Comparison of ENCODE assay signal across 8 mouse cellular contexts in the genomic region with DNA sequence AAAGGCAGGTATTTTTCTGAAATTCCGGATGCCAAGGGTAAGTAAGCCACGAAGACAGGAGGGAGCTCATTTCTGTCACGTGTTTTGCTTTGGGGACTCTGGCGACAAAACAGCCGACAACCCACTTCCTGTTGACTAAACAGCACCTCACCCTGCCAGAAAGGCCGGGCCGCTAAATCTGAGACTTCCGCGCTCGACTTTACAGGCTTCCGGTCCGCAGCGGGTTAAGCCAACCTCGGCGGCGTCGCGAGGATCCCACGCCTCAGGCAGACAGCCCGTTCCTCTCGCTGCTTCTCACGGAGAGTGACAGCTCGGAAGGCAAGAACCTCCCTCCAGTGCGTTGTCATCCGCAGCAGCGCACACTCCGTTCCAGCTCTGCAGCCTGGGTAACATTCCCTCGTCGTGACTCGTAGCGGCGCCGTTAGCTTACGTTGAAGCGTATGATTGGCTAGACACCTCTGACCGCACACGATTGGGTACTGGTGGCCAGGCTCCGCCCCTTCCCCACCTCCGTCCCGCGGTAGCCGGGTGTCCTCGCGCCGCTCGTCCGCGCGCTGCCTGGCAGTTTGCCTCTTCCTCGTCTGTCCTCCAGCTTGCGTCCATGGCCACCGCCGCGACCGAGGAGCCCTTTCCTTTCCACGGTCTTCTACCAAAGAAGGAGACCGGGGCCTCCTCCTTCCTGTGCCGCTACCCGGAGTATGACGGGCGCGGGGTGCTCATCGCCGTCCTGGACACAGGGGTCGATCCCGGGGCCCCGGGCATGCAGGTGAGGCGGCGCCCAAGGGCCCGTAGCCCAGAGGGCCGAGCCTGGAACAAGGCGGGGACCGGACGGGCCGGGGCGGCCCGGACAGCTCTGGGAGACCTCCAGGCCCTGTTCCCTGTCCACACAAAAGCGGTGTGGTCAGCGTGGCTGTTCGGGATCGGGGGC. TPM values are rescaled to one million over a fixed set of nuclear protein-coding genes. Genes with fewer than 3 reads are reported as not detected.
A peak's percentile ranks its signal among the peaks of the same experiment; 100 is the strongest.
DNase-seq lines count a peak whose midpoint lies in the region; ATAC-seq and TF ChIP-seq lines count a peak whose summit lies in the region.

A gene (plus strand): TSS at position 160 of the 928 bp plus-strand sequence.

- peaks cover 41% of the 10 kb centered on the region for H3K79me2 ChIP-seq in CH12.LX (replicated peaks; ENCODE audit: control insufficient read depth, extremely low read depth, insufficient read depth, poor library complexity, severe bottlenecking)

- peak; percentile 98 for DNase-seq in CH12.LX (ENCODE audit: extremely low read depth)
- peak; percentile 93 for DNase-seq in c-Kit-positive CD71-positive TER-119-negative erythroid progenitor cells, embryonic 14.5 days (ENCODE audit: low read depth)
- peak; percentile 95 for DNase-seq in forebrain, embryonic 11.5 days (ENCODE audit: low spot score)
- peak; percentile 98 for DNase-seq in kidney, postnatal 36 days
- DNase-seq in telencephalon, adult 2 months (ENCODE audit: low read depth, low spot score): peak; percentile 99

- H3K9me3 ChIP-seq in CH12.LX (replicated peaks; ENCODE audit: low read length): no peaks in the 10 kb centered on the region
- H3K9me3 ChIP-seq in forebrain, embryonic 11.5 days (ENCODE audit: control insufficient read depth, low read length): no peaks in the 10 kb centered on the region
- no peaks in the 10 kb centered on the region for H3K9me3 ChIP-seq in heart, embryonic 16.5 days (replicated peaks; ENCODE audit: control insufficient read depth, low read length)
- no peaks in the 10 kb centered on the region for H3K9me3 ChIP-seq in liver, embryonic 15.5 days (replicated peaks)
- no peaks in the 10 kb centered on the region for H3K9me3 ChIP-seq in neural tube, embryonic 12.5 days

- WGBS in forebrain, embryonic 11.5 days: under 1% methylated on average over 78 of the region's 81 CpGs
- WGBS in heart, embryonic 16.5 days: under 1% methylated on average over 81 of the region's 81 CpGs
- WGBS in liver, embryonic 15.5 days (ENCODE audit: insufficient replicate concordance): under 1% methylated on average over 81 of the region's 81 CpGs
- under 1% methylated on average over 81 of the region's 81 CpGs for WGBS in neural tube, embryonic 12.5 days

- H3K36me3 ChIP-seq in CH12.LX (replicated peaks in 1 of 2; ENCODE audit: control insufficient read depth in 1 of 2, insufficient read depth in 1 of 2, low read length in 1 of 2): peaks cover 0 to 4% of the 10 kb centered on the region in 2 experiments
- H3K36me3 ChIP-seq in forebrain, embryonic 11.5 days (ENCODE audit: control insufficient read depth, insufficient read depth, low read length): no peaks in the 10 kb centered on the region
- H3K36me3 ChIP-seq in heart, embryonic 16.5 days (ENCODE audit: control insufficient read depth, insufficient read depth): no peaks in the 10 kb centered on the region
- no peaks in the 10 kb centered on the region for H3K36me3 ChIP-seq in liver, embryonic 15.5 days (replicated peaks)
- H3K36me3 ChIP-seq in neural tube, embryonic 12.5 days: no peaks in the 10 kb centered on the region

- ATAC-seq in forebrain, embryonic 11.5 days (replicated peaks; ENCODE audit: low FRiP score): peak; percentile 100
- peak; percentile 100 for ATAC-seq in heart, embryonic 16.5 days (replicated peaks; ENCODE audit: extremely low read depth, insufficient read depth, low FRiP score)
- peak; percentile 99 for ATAC-seq in liver, embryonic 15.5 days (ENCODE audit: insufficient read depth)
- ATAC-seq in neural tube, embryonic 12.5 days (ENCODE audit: low FRiP score, low read depth): peak; percentile 100

- no peak for TF ChIP-seq RAD21 in CH12.LX (IDR thresholded peaks at IDR 0.05; ENCODE audit: low read depth, low read length)

- H3K27ac ChIP-seq in CH12.LX (ENCODE audit: insufficient read depth, low read depth): peak within 1 kb of the TSS; percentile 99
- H3K27ac ChIP-seq in forebrain, embryonic 11.5 days (ENCODE audit: low read depth, low read length): peak within 1 kb of the TSS; percentile 82
- H3K27ac ChIP-seq in heart, embryonic 16.5 days (ENCODE audit: low read length): peak within 1 kb of the TSS; percentile 98
- H3K27ac ChIP-seq in liver, embryonic 15.5 days (replicated peaks): peak within 1 kb of the TSS; percentile 100
- H3K27ac ChIP-seq in neural tube, embryonic 12.5 days: peak within 1 kb of the TSS; percentile 79

- peak within 1 kb of the TSS; percentile 95 for H3K9ac ChIP-seq in CH12.LX (ENCODE audit: insufficient read depth, low read depth)
- H3K9ac ChIP-seq in forebrain, embryonic 11.5 days (ENCODE audit: low read length): peak within 1 kb of the TSS; percentile 88
- peak within 1 kb of the TSS; percentile 94 for H3K9ac ChIP-seq in heart, embryonic 16.5 days (ENCODE audit: low read length)
- H3K9ac ChIP-seq in liver, embryonic 15.5 days: peak within 1 kb of the TSS; percentile 97
- H3K9ac ChIP-seq in neural tube, embryonic 12.5 days: peak within 1 kb of the TSS; percentile 97

- no peaks in the 10 kb centered on the region for H3K27me3 ChIP-seq in CH12.LX (replicated peaks)
- H3K27me3 ChIP-seq in forebrain, embryonic 11.5 days (ENCODE audit: control insufficient read depth, insufficient read depth, low read length): no peaks in the 10 kb centered on the region
- no peaks in the 10 kb centered on the region for H3K27me3 ChIP-seq in heart, embryonic 16.5 days (ENCODE audit: control insufficient read depth, insufficient read depth, low read length)
- H3K27me3 ChIP-seq in liver, embryonic 15.5 days: no peaks in the 10 kb centered on the region
- H3K27me3 ChIP-seq in neural tube, embryonic 12.5 days (replicated peaks): no peaks in the 10 kb centered on the region

- in situ Hi-C loops in CH12.LX (cut with MboI; ENCODE audit: low pct_ligation_motif_present, low pct_unique_long_range_greater_than_20kb, low sequenced_read_pairs): no loop called here

- H3K4me2 ChIP-seq in CH12.LX (ENCODE audit: insufficient read depth, low read depth, poor library complexity, severe bottlenecking): peak within 1 kb of the TSS; percentile 87
- peak within 1 kb of the TSS; percentile 55 for H3K4me2 ChIP-seq in forebrain, embryonic 11.5 days (ENCODE audit: low read depth, low read length, severe bottlenecking)
- H3K4me2 ChIP-seq in heart, embryonic 16.5 days (ENCODE audit: low read depth, low read length): peak within 1 kb of the TSS; percentile 69
- peak within 1 kb of the TSS; percentile 83 for H3K4me2 ChIP-seq in liver, embryonic 15.5 days
- H3K4me2 ChIP-seq in neural tube, embryonic 12.5 days (replicated peaks): peak within 1 kb of the TSS; percentile 69

- peak; percentile 68 for TF ChIP-seq EP300 in CH12.LX (IDR thresholded peaks at IDR 0.05; ENCODE audit: low read length)

- peaks cover 0 to 18% of the 10 kb centered on the region in 2 experiments; a peak in 2 of 4 replicates for H3K4me1 ChIP-seq in CH12.LX (ENCODE audit: control insufficient read depth in 1 of 2, insufficient read depth in 2 of 2)
- H3K4me1 ChIP-seq in forebrain, embryonic 11.5 days (replicated peaks; ENCODE audit: control insufficient read depth, insufficient read depth, low read length): peaks cover 5% of the 10 kb centered on the region; the same call in 1 of the 2 replicates
- H3K4me1 ChIP-seq in heart, embryonic 16.5 days (ENCODE audit: control insufficient read depth, insufficient read depth, low read length): peaks cover 11% of the 10 kb centered on the region
- H3K4me1 ChIP-seq in liver, embryonic 15.5 days (replicated peaks): peaks cover 21% of the 10 kb centered on the region
- peaks cover 8% of the 10 kb centered on the region for H3K4me1 ChIP-seq in neural tube, embryonic 12.5 days

- TF ChIP-seq POLR2A in CH12.LX (IDR thresholded peaks at IDR 0.05; ENCODE audit: low read depth, low read length): peak; percentile 80

- dilution Hi-C loops in CH12.LX (cut with MboI; ENCODE audit: extremely low pct_ligation_motif_present, extremely low pct_unique_long_range_greater_than_20kb, low sequenced_read_pairs): no loop called here

- no peak for TF ChIP-seq CTCF in CH12.LX (conservative IDR thresholded peaks at IDR 0.05 in 1 of 2, IDR thresholded peaks at IDR 0.05 in 1 of 2; ENCODE audit: low read depth in 2 of 2, low read length in 2 of 2)

- H3K4me3 ChIP-seq in CH12.LX (replicated peaks in 1 of 3; ENCODE audit: low read depth in 2 of 3, low read length in 2 of 3, poor library complexity in 1 of 3): peak within 1 kb of the TSS; percentile 72 to 99 (median 93)
- peak within 1 kb of the TSS; percentile 96 for H3K4me3 ChIP-seq in forebrain, embryonic 11.5 days (ENCODE audit: low read depth, low read length)
- peak within 1 kb of the TSS; percentile 89 for H3K4me3 ChIP-seq in heart, embryonic 16.5 days (ENCODE audit: low read length)
- H3K4me3 ChIP-seq in liver, embryonic 15.5 days (replicated peaks): peak within 1 kb of the TSS; percentile 99
- peak within 1 kb of the TSS; percentile 96 for H3K4me3 ChIP-seq in neural tube, embryonic 12.5 days

TF ChIP-seq in CH12.LX, 34 proteins besides CTCF, POLR2A, EP300 and RAD21 (continues in another document):
- TF ChIP-seq USF1 (IDR thresholded peaks at IDR 0.05; ENCODE audit: low read depth, low read length) (peak; percentile 75), BHLHE40 (IDR thresholded peaks at IDR 0.05; ENCODE audit: low read depth, low read length) (peak; percentile 98), ZC3H11A (IDR thresholded peaks at IDR 0.05; ENCODE audit: low read depth, low read length) (no peak), E2F4 (IDR thresholded peaks at IDR 0.05; ENCODE audit: insufficient replicate concordance, low read depth, low read length) (peak; percentile 26; the same call in 1 of the 2 replicates), MAZ (IDR thresholded peaks at IDR 0.05; ENCODE audit: low read depth, low read length) (no peak), JUN (IDR thresholded peaks at IDR 0.05; ENCODE audit: insufficient read depth, low read depth, low read length) (no peak), MEF2A (IDR thresholded peaks at IDR 0.05; ENCODE audit: borderline replicate concordance, low read depth, low read length) (peak; percentile 60; the same call in 1 of the 2 replicates), CHD1 (IDR thresholded peaks at IDR 0.05; ENCODE audit: low read depth, low read length) (no peak), MAFK (IDR thresholded peaks at IDR 0.05; ENCODE audit: insufficient replicate concordance, low read length) (no peak), USF2 (conservative IDR thresholded peaks at IDR 0.05; ENCODE audit: low read depth, low read length) (peak; percentile 65), GABPA (IDR thresholded peaks at IDR 0.05; ENCODE audit: insufficient replicate concordance, low read depth, low read length) (no peak; the same call in 1 of the 2 replicates)

RNA-seq across cellular contexts. Expression of the gene that starts here (rescaled TPM):
- total RNA-seq in CH12.LX (2012; rRNA removed): 35.4 and 42.7 TPM in 2 replicates
- 52.5 and 60.5 TPM in 2 replicates for total RNA-seq in CH12.LX (2014; rRNA removed)
- polyA plus RNA-seq in CH12.LX (2012; ENCODE audit: insufficient read length, low read depth): 47.2 and 50.4 TPM in 2 replicates
- polyA plus RNA-seq in forebrain, embryonic 11.5 days (2014; fragmentation: Nextera tagmentation; extraction: Ambion mirVana): 70.1 and 70.2 TPM in 2 replicates
- polyA plus RNA-seq in heart, embryonic 16.5 days (2015; fragmentation: Nextera tagmentation; extraction: Ambion mirVana): 50.7 and 51.0 TPM in 2 replicates
- polyA plus RNA-seq in liver, embryonic 15.5 days (2015; fragmentation: Nextera tagmentation; extraction: Ambion mirVana): 23.6 and 24.4 TPM in 2 replicates
- 61.4 and 68.7 TPM in 2 replicates for polyA plus RNA-seq in neural tube, embryonic 12.5 days (2016; fragmentation: Nextera tagmentation; extraction: Ambion mirVana)

Comparison
In these comparisons a context has a peak if more than half of its experiments do, and no peak if none do; other contexts are left out.
1. Peak in every context shown above with its lines: DNase-seq, ATAC-seq, H3K4me3 ChIP-seq and H3K27ac ChIP-seq.